Mouse (Mus musculus) neural tube, embryonic 14.5 days (tissue): ENCODE measurements around the gene Ush2a. TPM values are rescaled to one million over a fixed set of nuclear protein-coding genes. Genes with fewer than 3 reads are reported as not detected.

Source experiments
- ATAC-seq: fragments of 200-750 bp; cut with Nextera tagmentation; 2 replicates; pipeline ENCODE4 v1.8.0; 2017; ENCODE audit warnings: low read depth, mild to moderate bottlenecking, moderate TSS enrichment, moderate library complexity
- H3K27ac ChIP-seq: fragments of 300-500 bp; sonication (generic); 2 replicates; pipeline ENCODE4 v1.5.1; 2014; ENCODE audit warnings: low read depth, mild to moderate bottlenecking, control low read depth, low read length, moderate library complexity, mixed read lengths
- H3K27me3 ChIP-seq: fragments of 300-500 bp; sonication (generic); 2 replicates; pipeline ENCODE4 v1.6.1; 2014; ENCODE audit warnings: low read length; ENCODE audit not compliant: control insufficient read depth, insufficient read depth
- H3K36me3 ChIP-seq: fragments of 300-500 bp; sonication (generic); 2 replicates; pipeline ENCODE4 v1.6.1; 2014; ENCODE audit warnings: low read length, mixed read lengths; ENCODE audit not compliant: control insufficient read depth, insufficient read depth
- H3K4me1 ChIP-seq: fragments of 300-500 bp; sonication (generic); 2 replicates; pipeline ENCODE4 v1.6.1; 2014; ENCODE audit warnings: low read length; ENCODE audit not compliant: control insufficient read depth, insufficient read depth
- H3K4me2 ChIP-seq: fragments of 300-500 bp; sonication (generic); 2 replicates; pipeline ENCODE4 v1.6.1; 2014; ENCODE audit warnings: mild to moderate bottlenecking, low read depth, low read length, control low read depth
- H3K4me3 ChIP-seq: fragments of 300-500 bp; sonication (generic); 2 replicates; pipeline ENCODE4 v1.5.1; 2014; ENCODE audit warnings: low read depth, low read length, control low read depth, mixed read lengths
- H3K9ac ChIP-seq: fragments of 300-500 bp; sonication (generic); replicated peaks from 2 replicates; pipeline ENCODE4 v1.6.1; 2014; ENCODE audit warnings: low read depth, mild to moderate bottlenecking, control low read depth, low read length, mixed read lengths
- H3K9me3 ChIP-seq: fragments of 300-500 bp; sonication (generic); 2 replicates; pipeline ENCODE4 v1.6.1; 2016; ENCODE audit warnings: low read length; ENCODE audit not compliant: control insufficient read depth
- WGBS: fragments of 180-500 bp; shearing (Covaris S2); extraction: QIAGEN DNeasy Blood & Tissue Kit; methylation state at CpG from one replicate; pipeline ENCODE4 v1.1.7; 2014; 5-methylcytosine and 5-hydroxymethylcytosine counted together
- polyA plus RNA-seq: library from polyadenylated mRNA; unstranded; fragments of >200 nt; fragmentation: Nextera tagmentation; extraction: Ambion mirVana; gene quantifications from 2 replicates; pipeline ENCODE4 v1.2.1, GENCODE M21; 2014

Gene Ush2a
- polyA plus RNA-seq, 1 experiment from 2014 or later = 0.27 TPM

DNA sequence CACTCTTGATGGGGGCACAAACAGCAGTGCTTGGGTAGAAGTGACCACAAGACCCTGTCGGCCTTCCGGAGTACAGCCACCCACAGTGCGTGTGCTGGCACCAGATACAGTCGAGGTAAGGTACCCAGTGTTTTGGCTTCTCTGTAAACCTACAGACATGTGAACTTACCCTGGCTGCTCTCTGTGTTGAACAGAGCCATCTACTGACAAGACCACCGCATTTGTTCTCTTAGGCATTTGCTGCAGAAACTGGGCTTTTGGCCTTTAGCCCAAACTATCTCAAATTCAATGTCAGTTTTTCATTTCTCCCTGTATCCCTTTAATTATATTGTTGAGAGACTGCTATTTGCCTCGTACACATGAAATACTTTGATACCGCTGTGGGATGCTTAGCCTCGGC is 466.8 kb downstream of the Ush2a start:
- H3K9ac ChIP-seq = no peak overlapping the region
- 78% methylated on average over 8 of the region's 8 CpGs for WGBS
- no peak overlapping the region for H3K27ac ChIP-seq
- H3K36me3 ChIP-seq = no peaks in the 10 kb centered on the region
- no peak overlapping the region for H3K4me2 ChIP-seq
- H3K9me3 ChIP-seq = no peaks in the 10 kb centered on the region
- no peaks in the 10 kb centered on the region for H3K27me3 ChIP-seq
- peaks cover 5% of the 10 kb centered on the region; the same call in 1 of the 2 replicates for H3K4me1 ChIP-seq
- ATAC-seq = no peak
- H3K4me3 ChIP-seq = no peak overlapping the region

DNA sequence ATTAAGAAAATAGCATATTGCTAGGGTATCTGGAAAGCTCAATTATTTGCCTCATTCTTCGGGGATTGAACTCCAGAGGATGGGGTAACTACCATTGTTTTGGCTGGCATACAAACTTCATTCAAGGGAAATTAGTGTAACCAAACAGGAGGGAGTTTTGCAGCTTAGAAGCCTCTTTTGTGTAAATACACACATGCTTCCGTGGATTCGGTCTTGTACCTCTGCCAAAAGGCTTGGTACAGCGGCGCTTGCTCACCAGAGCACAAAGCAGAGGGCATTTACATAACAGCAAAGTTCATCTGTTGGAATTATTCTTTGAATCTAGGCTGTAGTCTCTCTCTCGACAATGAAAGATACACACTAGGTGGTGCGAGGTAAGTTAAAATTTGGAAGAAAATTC is 467.4 kb downstream of the Ush2a start:
- Histone ChIP-seq H3K4me2 (no peak overlapping the region), H3K4me1 (peaks cover 5% of the 10 kb centered on the region; the same call in 1 of the 2 replicates), H3K36me3 (no peaks in the 10 kb centered on the region), H3K27me3 (no peaks in the 10 kb centered on the region), H3K4me3 (no peak overlapping the region), H3K27ac (no peak overlapping the region), H3K9me3 (no peaks in the 10 kb centered on the region), H3K9ac (no peak overlapping the region)
- no peak for ATAC-seq
- WGBS = 38% methylated on average over 7 of the region's 7 CpGs

DNA sequence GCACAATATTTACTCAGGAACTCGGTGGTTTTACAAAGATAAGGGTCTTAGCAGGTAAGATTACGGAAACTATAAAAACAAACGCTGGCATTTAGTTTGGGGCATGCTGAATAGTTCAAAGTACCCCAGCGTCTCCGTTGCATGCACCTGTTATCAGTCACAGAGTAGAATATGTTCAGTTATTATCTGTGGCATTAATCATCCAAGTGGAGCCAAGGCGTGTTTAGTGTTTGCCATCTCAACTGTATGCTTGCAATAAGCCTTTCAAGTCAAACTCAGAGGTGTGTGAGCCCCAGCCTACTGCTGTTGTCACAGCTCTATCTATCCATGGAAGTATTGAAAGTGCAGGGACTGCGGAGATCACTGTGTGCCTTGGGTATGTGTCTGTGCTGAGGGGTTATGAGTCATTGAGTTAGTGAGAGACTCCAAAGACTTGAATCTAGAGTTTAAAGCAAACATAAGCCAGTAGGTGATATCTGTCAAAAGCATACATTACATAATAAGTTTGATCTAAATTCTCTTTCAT is 473.0 kb downstream of the Ush2a start:
- H3K4me2 ChIP-seq = no peak overlapping the region
- 93% methylated on average over 7 of the region's 7 CpGs for WGBS
- no peaks in the 10 kb centered on the region for H3K27me3 ChIP-seq
- no peak overlapping the region for H3K4me3 ChIP-seq
- H3K4me1 ChIP-seq = no peaks in the 10 kb centered on the region
- no peak overlapping the region for H3K9ac ChIP-seq
- no peak for ATAC-seq
- no peak overlapping the region for H3K27ac ChIP-seq
- no peaks in the 10 kb centered on the region for H3K36me3 ChIP-seq
- no peaks in the 10 kb centered on the region for H3K9me3 ChIP-seq

- H3K4me3 ChIP-seq = no peak overlapping the region
- H3K27me3 ChIP-seq = no peaks in the 10 kb centered on the region
- H3K36me3 ChIP-seq = no peaks in the 10 kb centered on the region
- H3K4me1 ChIP-seq = no peaks in the 10 kb centered on the region
- ATAC-seq = no peak
- no peak overlapping the region for H3K27ac ChIP-seq
- no peak overlapping the region for H3K4me2 ChIP-seq
- WGBS = 50% methylated on average over 7 of the region's 7 CpGs
- no peaks in the 10 kb centered on the region for H3K9me3 ChIP-seq
- no peak overlapping the region for H3K9ac ChIP-seq
These were observed 481.1 kb downstream of the Ush2a start for GRCm38 (mm10) chr1:188742971-188743370.

GRCm38 (mm10) chr1:188755031-188755430 is 493.2 kb downstream of the Ush2a start:
- ATAC-seq = no peak
- Histone ChIP-seq H3K9me3 (no peaks in the 10 kb centered on the region), H3K27me3 (no peaks in the 10 kb centered on the region), H3K9ac (no peak overlapping the region), H3K27ac (no peak overlapping the region), H3K4me1 (no peaks in the 10 kb centered on the region), H3K4me3 (no peak overlapping the region), H3K4me2 (no peak overlapping the region), H3K36me3 (no peaks in the 10 kb centered on the region)
- 44% methylated on average over 15 of the region's 15 CpGs for WGBS

DNA sequence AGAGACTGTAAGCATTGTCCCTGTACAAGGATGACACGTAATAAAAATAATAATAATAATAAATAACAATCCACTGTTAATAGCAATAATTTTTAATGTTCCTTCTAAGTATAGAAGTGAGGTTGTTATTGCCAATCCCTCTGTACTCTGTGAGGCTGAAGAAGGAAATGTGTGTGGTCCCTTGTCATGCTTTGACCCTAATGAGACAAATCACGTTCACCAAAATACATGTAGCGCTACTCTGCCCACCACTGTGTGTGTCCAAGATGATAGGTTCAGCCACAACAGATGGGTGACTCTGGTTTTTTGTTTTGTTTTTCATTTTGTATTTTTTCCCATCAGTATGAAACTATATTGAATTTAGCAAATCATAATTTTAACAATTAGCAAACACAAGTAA is 498.7 kb downstream of the Ush2a start:
- Histone ChIP-seq H3K27me3 (no peaks in the 10 kb centered on the region), H3K4me3 (no peak overlapping the region), H3K36me3 (no peaks in the 10 kb centered on the region), H3K9ac (no peak overlapping the region), H3K27ac (no peak overlapping the region), H3K4me1 (no peaks in the 10 kb centered on the region), H3K9me3 (no peaks in the 10 kb centered on the region), H3K4me2 (no peak overlapping the region)
- WGBS = 73% methylated on average over 3 of the region's 3 CpGs
- ATAC-seq = no peak

DNA sequence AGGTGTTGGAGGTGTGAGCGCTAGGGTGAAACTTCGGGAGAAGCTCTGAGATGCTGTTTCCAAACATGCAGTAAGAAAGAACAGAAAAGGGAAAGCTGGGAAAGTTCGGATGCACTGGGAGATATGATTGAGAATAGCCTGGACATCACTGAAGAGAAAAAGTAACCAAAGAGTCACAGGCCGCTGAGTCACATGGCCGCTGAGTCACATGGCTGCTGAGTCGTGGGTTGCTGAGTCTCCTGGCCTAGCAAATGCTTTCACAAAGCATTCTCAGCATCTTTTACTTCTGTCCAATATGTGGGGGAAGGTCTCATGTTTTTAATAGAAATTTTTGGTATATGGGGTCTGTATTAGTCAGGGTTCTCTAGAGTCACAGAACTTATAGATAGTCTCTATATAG is 500.6 kb downstream of the Ush2a start:
- no peaks in the 10 kb centered on the region for H3K36me3 ChIP-seq
- no peaks in the 10 kb centered on the region for H3K9me3 ChIP-seq
- no peak for ATAC-seq
- no peak overlapping the region for H3K9ac ChIP-seq
- no peaks in the 10 kb centered on the region for H3K27me3 ChIP-seq
- 91% methylated on average over 6 of the region's 6 CpGs for WGBS
- H3K27ac ChIP-seq = no peak overlapping the region
- no peak overlapping the region for H3K4me3 ChIP-seq
- no peak overlapping the region for H3K4me2 ChIP-seq
- H3K4me1 ChIP-seq = no peaks in the 10 kb centered on the region

DNA sequence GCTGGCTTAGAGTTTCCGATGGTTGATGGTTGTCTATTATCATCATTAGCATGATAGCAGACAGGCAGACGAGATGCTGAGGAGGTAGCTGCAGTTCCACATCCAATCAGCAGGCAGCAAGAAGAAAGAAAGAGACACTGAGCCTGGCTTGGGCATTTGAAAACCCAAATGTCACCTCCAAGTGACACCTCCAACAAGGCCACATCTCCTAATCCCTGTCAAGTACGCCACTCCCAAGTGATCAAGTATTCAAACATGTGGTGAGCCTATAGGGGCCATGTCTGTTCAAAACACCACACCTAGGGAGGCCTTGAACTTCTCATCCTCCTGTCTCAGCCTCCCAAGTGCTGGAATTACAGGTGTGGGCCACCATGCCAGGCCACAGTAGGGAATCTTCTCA is 501.9 kb downstream of the Ush2a start:
- 74% methylated on average over 3 of the region's 3 CpGs for WGBS
- Histone ChIP-seq H3K9me3 (no peaks in the 10 kb centered on the region), H3K27ac (no peak overlapping the region), H3K36me3 (no peaks in the 10 kb centered on the region), H3K27me3 (no peaks in the 10 kb centered on the region), H3K9ac (no peak overlapping the region), H3K4me2 (no peak overlapping the region), H3K4me1 (no peaks in the 10 kb centered on the region), H3K4me3 (no peak overlapping the region)
- ATAC-seq = no peak

- no peaks in the 10 kb centered on the region for H3K9me3 ChIP-seq
- WGBS = 95% methylated on average over 1 of the region's 1 CpGs
- H3K36me3 ChIP-seq = no peaks in the 10 kb centered on the region
- H3K4me2 ChIP-seq = no peak overlapping the region
- no peak overlapping the region for H3K27ac ChIP-seq
- H3K9ac ChIP-seq = no peak overlapping the region
- no peaks in the 10 kb centered on the region for H3K4me1 ChIP-seq
- no peak overlapping the region for H3K4me3 ChIP-seq
- H3K27me3 ChIP-seq = no peaks in the 10 kb centered on the region
- no peak for ATAC-seq
These were observed 509.0 kb downstream of the Ush2a start for GRCm38 (mm10) chr1:188770828-188771227.
